Mouse (Mus musculus) spleen, adult 12 weeks (tissue): ENCODE data around the gene Fkbp4.
A peak's percentile ranks its signal among the peaks of the same experiment; 100 is the strongest.
"Not testable (repeated sequence)": the region's sequence is repeated elsewhere in the genome, so short reads cannot be mapped to it uniquely, and the experiment has no call there.

Source experiments
- DNase-seq: peaks from one replicate; pipeline ENCODE4 v3.0.0; 2022; ENCODE audit warnings: low spot score

Gene Fkbp4

GRCm38 (mm10) chr6:128390683-128391082 lies 47.8 kb downstream of the Fkbp4 start:
- DNase-seq = no peak

GRCm38 (mm10) chr6:128389185-128389584 lies 49.3 kb downstream of the Fkbp4 start:
- DNase-seq = no peak

- DNase-seq = no peak
These were observed 53.5 kb downstream of the Fkbp4 start for GRCm38 (mm10) chr6:128385026-128385425.

GRCm38 (mm10) chr6:128383752-128384151 lies 54.7 kb downstream of the Fkbp4 start:
- DNase-seq = peak; percentile 18

- DNase-seq = no peak
These were observed 57.2 kb downstream of the Fkbp4 start for GRCm38 (mm10) chr6:128381254-128381653.

GRCm38 (mm10) chr6:128380594-128381167 lies 57.8 kb downstream of the Fkbp4 start:
- not testable (repeated sequence) for DNase-seq
